Mouse (Mus musculus): ENCODE results near the gene Dnhd1. TPM values are rescaled to one million over a fixed set of nuclear protein-coding genes. Genes with fewer than 3 reads are reported as not detected.
A peak's percentile ranks its signal among the peaks of the same experiment; 100 is the strongest.

Dnhd1 gene
- 1 to 10 TPM; 2.2 to 3.0 TPM for total RNA-seq (2021)
- long read RNA-seq, experiment 1 = 0 reads
- long read RNA-seq, experiment 2 = 0 reads

DNA sequence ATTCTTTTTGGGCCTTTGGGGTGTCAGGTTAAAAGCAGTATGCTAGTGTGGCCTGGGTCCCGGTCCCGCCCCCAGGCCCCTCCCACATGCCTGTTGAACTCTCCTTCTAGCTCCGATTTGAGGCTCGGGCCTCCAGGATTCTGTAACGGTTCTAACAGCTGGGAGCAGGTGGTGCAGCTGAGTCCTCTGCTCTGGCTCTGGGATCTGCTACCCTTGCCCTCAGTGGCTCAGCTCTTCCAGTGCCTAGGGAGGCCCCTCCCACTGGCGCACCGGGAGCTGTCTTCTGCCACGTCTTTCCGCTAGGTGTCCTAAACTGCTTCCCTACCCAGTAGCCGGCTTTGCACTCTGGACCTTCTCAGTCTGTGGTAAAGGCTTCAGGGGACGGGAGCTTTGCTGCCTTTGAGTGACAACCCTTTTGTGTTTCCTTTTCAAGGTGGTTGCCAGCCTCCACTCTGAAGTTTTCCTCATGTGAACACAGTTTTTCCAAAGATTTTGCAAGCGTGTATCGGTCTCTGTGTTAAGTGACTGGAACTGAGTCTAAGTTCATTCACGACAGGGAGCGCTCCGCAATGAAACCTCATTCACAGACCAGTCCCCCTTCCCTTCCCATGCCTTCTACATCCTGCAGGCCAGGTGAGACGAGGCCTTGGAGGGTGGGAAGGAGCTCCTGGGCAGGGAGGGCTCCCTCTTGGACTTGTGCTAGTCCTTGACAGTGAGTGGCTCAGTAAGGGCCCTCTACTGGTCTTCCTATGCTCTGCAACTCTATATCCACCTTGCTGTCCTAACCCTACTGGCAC, at the start of gene Dnhd1:
Gene Dnhd1 (plus strand): TSS at position 189 of the 797 bp plus-strand sequence.
- peak; percentile 42 to 72 for DNase-seq (ENCODE audit: low spot score in 2 of 2)

DNA sequence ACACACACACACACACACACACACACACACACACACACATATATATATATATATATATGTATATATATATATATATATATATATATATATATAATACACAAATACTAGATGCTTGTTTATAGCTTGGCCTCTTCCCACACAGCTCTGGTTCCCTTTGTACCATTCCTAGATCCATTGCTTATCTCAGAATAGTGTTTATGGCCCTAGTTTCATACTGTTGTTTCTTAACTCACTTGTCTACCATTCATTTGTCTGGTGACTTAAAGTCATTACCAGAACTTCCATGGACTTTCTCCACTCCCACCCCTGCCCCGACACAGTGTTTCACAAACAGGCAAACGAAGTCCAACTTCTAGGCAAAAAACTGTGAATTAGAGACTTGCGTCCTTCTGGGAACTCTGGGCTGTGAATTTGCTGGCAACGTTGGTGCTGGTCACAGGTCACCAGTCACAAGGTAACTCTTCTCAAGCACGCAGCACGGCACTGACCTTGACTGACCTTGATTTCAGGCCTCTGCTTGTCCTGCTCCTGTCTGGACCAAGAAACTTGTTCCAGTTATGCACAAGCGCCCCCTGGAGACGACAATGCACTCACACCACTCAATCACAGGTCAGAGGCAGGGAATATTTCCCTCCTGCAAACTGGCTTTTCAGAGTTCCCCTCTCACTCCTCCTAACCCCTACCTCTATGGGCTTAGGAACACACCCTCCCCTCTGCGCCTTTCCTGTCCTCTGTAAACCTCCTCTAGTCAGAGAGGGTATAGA, 47.6 kb upstream of the Dnhd1 start:
- peak in 1 of 2 experiments; percentile 67 for DNase-seq (ENCODE audit: low spot score in 2 of 2)

DNA sequence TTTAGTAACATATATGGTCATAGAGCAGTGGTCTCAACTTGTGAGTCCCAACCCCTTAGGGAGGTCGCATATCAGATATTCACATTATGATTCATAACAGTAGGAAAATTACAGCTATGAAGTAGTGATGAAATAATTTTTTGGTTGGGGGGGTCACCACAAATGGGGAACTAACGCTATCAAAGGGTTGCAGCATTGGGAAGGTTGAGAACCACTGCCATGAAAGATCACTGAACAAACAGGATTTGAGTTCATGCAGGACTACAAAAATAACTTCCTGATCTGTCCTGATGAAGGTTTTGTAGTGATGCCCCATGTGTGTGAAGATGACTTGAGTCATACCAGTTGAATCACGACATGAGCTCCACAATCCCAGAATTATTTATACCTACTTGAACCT, 42.2 kb upstream of the Dnhd1 start:
- DNase-seq (ENCODE audit: low spot score in 2 of 2) = no peak

DNA sequence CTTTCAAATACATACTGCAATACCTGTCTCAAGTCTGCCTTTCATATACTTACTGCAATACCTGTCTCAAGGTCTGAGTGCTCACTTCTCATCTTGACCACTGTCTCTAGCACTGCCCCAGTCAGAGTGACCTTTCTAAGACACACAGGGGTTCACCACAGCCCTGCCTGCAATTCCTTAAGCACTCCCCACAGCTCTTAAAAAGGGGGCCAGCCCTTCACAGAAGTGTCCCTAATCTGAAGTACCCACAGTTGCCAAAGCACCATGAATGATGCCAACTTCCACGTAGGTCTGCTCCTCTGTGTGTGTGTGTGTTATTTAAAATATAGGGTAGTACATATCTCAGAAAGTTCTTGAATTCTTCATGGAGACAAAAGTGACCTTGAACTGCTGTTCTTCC, 38.9 kb upstream of the Dnhd1 start:
- no peak for DNase-seq (ENCODE audit: low spot score in 2 of 2)

DNA sequence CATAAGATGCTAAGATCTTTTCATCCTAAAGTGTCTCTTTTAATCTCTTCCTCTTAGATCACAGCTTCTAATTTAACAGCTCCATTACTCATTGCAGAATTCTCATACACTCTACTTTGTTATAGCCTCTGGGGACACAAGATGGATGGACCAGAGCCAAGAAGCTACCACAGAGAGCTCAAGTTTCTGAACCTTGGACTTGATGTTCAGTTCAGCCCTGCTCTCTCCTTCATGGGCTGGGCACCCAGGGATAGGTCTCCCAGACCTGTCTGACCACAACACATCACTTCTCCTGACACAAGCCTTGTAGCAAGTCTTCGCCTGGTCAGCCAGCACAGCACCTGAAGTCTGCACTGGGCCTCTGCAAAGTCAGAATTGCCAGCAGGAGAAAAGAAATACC, 36.2 kb upstream of the Dnhd1 start:
- no peak for DNase-seq (ENCODE audit: low spot score in 2 of 2)

DNA sequence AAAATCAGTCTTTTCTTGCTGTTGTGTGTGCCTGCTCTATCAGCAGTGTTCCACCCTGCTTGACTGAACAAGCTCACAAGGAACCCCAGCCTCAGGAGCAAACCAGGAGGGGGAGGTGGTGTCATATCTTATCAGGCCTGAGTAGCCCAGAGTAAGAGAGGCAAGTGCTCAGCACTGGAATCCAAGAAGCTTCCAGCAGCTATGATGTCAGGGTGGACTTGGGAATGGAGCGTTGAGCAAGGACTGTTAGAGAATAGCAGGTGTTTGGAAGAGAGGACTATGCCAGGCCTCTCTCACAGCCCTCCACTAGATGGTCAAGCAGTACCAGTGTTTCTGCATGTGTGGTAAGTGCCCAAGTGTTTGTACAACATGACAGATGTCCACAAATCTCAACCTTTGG, 34.9 kb upstream of the Dnhd1 start:
- DNase-seq (ENCODE audit: low spot score in 2 of 2) = no peak

DNA sequence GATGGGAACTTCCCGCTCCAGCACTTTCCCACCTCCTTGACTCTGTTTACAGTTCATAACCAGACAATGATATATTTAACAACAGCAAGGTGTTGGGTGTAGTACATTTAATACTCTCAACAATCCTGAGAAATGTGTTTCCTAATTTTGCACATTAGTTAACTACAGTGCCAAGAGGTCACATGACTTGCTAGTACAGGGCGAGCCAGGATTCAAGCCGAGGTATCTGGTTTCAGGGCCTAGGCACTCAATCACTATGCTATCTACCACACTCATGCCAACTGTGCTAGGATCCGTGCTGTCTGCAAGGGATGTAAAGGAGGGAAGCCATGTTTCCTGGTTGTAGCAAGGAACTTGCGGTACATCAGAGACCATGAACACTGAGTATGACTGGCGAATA, 34.1 kb upstream of the Dnhd1 start:
- DNase-seq (ENCODE audit: low spot score in 2 of 2) = no peak

DNA sequence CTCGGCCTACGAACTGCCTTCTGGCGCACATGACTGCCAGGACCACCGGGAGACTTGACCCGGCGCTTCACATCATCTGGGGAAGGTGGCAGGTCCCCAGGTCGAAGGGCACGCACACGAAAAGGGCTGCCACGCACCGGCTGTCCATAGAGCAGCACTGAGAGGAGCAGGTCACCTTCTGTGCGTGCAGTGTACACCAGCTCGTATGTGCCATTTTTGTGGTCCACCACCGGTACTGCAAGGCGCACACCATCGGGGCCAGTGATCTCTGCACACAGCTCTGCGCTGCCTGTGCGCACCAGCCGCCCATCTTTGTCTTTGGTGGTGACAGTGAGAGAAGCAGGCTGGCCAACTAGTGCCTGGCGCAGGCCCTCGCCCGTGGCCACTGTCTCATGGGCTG, 32.8 kb upstream of the Dnhd1 start:
- no peak for DNase-seq (ENCODE audit: low spot score in 2 of 2)

DNA sequence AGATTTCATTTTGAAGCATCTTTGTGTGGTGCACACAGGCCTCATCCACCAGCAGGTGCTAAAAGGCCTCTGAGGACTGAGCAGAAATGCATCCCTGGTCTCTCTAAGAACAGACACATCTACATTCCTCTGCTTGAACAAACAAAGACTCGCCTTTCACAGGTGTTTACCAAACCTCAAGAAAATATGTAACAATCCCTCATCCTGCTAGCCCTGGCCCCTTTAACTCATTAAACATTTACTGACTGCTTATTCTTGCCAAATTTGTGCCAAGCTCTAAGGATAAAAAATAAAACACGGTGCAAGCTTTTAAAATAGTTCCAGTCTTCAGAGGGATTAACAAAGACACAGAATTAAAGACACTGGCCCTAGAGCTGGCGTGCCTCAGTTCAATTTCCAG, 30.9 kb upstream of the Dnhd1 start:
- DNase-seq (ENCODE audit: low spot score in 2 of 2) = no peak

DNA sequence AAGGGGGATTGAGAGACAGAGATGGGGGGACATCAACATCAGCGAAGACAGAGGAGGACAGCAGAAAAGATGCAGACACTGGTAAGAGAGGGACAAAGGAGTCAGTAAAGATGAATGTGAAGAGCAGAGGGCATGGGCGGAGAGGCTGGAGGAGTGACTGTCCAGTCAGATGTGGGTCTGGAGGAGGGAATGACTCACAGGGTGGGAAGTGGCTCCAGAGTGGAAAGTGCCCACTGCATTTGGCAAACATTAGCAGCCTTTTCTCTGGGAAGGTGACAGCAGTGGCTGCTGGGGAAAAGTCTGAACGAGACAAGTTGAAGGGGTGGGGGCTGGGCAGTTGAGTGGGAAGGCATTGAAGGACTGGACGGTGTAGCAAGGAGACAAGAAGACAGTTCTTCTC, 29.6 kb upstream of the Dnhd1 start:
- DNase-seq (ENCODE audit: low spot score in 2 of 2) = no peak

DNA sequence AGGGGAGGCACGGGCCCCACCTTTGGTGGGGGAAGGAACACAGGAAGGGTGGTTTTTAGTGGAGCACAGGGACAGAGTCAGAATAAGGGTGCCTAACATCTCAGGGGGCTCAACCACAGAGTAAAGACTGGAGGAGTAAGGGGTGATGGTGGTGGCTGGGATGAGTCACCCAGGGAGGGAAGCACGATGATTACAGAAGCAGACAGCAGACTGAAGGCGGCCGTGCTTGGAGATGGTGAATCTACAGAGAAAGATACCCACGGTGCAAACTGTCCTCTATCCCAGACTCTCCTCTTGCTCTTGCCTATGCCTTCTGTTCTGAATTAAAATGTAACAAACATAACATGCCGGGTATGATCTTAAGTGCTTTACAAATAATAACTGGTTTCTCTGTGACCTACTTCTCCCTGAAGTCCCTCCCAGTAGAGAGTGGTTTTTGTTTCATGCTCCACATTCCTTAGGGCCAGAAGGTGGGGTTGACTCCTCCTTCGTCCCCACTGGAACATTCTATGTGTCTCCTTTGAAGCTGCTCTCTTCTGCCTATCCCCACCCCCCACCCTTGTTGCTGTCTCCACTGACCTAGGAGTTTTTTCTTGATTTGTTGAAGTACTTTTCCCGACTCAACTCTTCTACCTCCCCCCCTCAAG, 28.9 kb upstream of the Dnhd1 start:
- DNase-seq (ENCODE audit: low spot score in 2 of 2) = no peak

DNA sequence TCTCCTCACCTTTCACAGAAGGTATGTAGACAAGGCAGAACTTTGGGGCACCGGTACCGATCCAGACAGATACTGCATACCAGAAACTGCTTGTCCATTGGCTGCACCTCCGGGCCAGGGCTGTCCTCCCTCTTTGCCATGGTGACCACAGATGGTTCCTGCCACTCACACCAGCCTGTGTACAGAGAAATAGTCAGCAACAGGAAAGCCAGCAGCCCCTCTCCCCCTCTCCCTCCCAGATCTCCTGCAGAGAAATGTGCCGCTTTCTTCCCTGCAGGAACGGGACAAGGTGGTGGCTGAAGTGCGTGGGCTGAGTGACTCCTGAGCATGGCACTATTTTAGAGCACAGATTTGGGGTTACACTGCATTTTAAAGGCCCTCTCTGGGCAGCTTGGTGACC, 25.2 kb upstream of the Dnhd1 start:
- no peak for DNase-seq (ENCODE audit: low spot score in 2 of 2)

DNA sequence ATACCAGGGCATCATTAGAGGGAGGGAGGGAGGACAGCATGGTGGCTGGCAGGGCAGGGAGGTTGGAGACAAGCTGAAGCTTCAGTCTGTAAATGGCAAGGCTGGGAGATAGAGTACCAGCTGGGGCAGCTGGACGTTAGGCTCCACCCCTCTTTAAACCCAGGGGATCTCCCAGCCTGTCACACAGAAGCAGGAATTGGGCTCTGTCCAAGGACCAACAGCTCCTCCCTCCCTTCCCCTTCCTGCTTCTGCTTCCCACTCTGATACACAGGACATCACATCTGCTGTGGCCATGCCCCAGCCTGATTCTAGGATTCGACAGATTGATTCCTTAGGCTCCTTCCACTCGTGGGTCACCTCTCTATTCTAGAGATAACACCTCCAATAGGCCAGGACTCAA, 22.0 kb upstream of the Dnhd1 start:
- DNase-seq (ENCODE audit: low spot score in 2 of 2) = peak in 1 of 2 experiments; percentile 64

DNA sequence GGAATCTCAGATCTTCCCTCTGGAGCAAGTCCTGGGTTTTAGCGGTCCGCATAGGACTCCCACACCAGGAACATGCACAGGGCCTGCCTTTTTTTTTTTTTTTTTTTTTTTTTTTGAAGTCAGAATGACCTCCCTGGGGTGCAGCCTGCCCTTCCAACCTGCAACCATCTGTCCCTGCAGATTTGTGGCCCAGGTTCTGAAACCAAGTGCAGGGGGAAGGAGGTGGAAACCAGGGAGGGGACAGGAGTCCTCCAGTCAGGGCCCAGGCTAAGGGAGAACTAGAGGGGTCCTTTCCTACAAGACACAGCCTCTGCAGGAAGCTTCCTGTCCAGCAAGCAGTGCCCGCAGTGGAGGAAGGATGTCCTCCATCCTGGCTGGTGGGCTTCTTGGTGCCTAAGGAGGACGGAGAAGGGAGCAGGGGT, 18.1 kb upstream of the Dnhd1 start:
- no peak for DNase-seq (ENCODE audit: low spot score in 2 of 2)

DNA sequence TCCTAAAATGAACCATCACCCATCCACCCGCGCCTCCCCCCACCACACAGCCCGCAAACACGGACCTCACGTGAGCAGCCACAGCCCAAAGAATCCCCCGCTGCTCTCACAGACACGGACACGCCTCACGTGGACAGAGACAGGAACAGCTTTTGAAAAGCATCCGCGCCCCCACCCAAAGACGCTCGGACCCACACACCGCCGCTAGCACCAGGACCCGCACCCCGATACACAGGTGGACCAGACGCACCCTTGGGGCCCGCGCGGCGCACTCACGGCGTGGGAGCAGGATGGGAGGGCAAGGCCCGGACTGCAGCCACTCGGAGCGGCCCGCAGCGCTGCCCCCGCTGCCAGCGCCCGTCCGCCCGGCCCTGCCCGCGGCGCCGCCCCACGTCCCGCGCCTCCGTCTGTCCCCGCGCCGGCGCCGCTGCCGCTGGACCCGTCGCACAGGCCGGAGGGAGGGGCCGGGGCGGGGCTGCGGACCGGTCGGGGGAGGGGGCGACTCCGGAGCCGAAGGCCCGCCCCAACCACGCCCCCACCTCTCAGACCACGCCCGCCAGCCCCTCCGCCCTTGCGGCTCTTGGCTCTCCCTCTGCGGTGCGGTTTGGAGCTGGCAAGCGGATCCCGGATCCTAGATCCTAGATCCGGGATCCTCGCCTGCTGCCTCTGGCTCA, 17.4 kb upstream of the Dnhd1 start, which contains the start of gene Trim3:
Gene Trim3 (minus strand): TSS at position 445 of the 674 bp plus-strand sequence.
- DNase-seq (ENCODE audit: low spot score in 2 of 2) = peak; percentile 90 to 92

DNA sequence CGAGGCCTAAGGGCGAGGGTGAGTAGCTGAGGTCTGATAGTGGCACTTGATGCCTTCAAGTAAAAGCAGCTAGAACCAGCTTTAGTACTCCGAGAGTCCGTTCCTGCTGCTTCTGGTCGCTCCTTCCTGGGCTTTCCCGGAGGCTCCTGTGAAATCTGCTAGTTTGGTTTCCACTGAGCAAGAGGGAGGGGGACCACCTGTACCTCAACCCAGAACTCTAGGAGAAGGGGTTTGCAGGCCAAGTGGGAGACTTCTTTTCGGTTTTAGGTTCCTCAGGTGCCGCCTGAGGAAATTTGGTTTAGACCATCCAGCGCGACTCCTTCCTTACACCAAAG, 16.9 kb upstream of the Dnhd1 start:
- no peak for DNase-seq (ENCODE audit: low spot score in 2 of 2)

DNA sequence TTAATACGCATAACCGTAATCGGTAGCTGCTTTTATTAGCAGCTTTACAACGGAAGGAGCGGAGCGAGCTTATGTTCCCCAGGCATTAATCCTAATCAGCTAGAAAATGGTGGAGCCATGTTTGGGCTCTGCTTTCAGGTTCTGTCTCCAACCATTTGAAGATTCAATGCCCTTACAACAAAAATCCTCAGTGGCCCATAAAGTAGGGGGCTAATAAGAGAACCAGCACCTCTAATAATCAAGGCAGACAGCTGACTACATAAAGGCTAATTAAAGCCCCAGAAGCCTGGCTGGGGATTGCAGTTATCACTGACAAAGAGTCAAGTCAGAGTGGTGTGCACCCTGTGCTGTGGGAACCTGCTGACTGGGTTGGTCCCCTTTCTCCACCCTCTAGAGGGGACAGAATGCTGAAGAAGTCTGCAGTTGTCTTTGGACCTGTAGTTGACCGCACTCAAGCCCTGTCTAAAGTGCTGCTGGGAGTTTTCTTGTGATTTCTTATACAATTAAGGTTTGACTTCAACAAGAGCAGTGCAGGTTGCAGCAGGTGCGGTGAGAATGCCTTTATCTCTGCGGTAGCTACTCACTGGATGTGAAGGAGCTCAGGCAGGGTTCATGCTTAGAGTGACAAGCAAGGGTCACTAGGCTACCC, 16.2 kb upstream of the Dnhd1 start:
- DNase-seq (ENCODE audit: low spot score in 2 of 2) = no peak

DNA sequence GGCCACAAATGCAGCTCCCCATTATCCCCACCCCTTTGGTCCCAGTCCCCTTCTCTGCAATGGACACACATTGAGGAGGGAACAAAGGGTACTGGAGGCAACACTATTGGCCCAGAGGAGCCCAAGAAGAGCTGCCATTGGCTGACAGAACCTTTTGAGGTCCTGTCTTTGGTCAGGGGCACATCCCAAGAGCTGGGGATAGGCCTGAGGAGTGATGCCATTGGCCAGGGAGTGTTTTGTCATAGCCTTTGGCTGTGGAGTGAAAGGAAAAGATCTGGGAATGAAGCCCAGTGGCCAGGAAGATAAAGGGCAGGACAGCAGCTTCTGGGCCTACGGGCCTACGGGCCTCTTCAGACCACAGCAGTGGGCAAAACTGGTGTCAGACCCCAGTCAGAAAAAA, 14.9 kb upstream of the Dnhd1 start:
- no peak for DNase-seq (ENCODE audit: low spot score in 2 of 2)

DNA sequence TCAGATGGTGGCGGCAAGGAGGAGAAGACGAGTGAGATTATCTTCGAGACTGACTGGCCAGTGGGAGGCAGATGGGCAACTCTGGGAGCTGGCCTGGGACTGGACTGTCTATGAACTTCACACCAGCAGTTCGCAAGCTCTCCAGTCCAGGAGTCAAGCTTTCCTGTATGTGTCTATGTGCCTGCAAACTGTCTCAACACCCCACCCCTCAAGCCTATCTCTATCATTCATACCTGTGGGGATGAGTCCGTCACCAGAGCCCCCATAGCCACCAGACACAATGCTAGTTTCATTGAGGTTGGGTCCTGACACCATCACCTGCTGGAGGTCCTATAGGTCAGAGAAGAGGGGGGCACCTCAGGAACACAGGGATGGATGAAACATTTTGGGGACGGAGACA, 11.9 kb upstream of the Dnhd1 start:
- no peak for DNase-seq (ENCODE audit: low spot score in 2 of 2)

DNA sequence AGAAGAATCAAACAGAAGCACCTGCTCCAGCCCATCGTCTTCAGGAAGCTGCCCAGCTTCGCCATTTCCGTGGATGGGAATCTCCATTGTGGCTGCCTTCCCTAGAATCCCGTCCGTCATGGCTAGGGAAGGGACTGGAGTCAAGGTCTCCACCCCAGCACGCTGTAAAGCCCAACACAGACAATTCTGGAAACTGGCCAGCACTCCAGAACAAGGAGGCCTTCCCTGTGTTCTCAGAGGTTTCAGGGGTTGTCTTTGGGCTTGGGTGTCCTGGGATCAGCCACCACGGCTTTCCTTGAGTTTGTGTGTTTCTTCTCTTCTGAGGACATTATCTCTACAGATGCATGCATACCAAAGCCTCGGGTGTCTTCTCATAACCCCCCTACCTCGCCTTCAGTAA, 11.3 kb upstream of the Dnhd1 start:
- DNase-seq (ENCODE audit: low spot score in 2 of 2) = peak in 1 of 2 experiments; percentile 56

DNA sequence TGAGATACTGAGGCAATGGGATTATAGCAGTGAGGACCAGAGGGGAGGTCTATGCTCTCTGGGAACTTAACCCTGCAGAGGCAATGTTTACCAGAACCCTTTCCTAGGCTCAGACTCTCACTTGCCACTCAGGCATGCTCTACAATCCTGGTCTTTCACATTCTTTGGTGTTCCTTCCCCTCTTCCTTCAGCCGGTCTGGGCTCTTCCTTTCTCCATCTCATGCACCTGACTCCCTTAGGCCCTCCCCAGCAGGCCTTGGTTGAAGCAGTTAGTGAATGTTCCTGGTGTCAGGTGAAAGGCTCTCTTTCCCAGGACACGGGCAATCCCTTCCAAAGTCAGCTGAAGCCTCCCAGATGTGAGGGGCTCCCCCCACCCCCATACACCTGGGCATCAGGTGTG, 10.9 kb upstream of the Dnhd1 start, which contains the start of gene Timm10b:
Gene Timm10b (plus strand): TSS at position 301 of the 400 bp plus-strand sequence.
- DNase-seq (ENCODE audit: low spot score in 2 of 2) = no peak

Data from gastrocnemius, postnatal 4 days (tissue).